23 mouse cellular contexts compared by ENCODE assay signal in genomic region chr16:76292656-76293055, GRCm38 (mm10).
DNase-seq lines count a peak whose midpoint lies in the region; ATAC-seq and TF ChIP-seq lines count a peak whose summit lies in the region.
"Had no signal": no experiment of that assay in that cellular context is flagged by ENCODE, and none has a peak within 500 bp of the region (broad histone marks: within the 10 kb centered on the region; RNA-seq: fewer than 3 reads in every experiment).

No protein-coding gene starts in this region.

- ATAC-seq in liver, embryonic 12.5 days, result no peak
- no peak for ATAC-seq in liver, embryonic 11.5 days (replicated peaks; ENCODE audit: low FRiP score)
- ATAC-seq: forebrain, embryonic 13.5 days; hindbrain, postnatal 0 days had no signal

- H3K27ac ChIP-seq in heart, embryonic 10.5 days, result no peak overlapping the region
- H3K27ac ChIP-seq in liver, embryonic 12.5 days, result peak overlapping the region; percentile 90; the same call in 1 of the 2 replicates
- no peak overlapping the region for H3K27ac ChIP-seq in liver, embryonic 11.5 days (ENCODE audit: low read depth, low read length)
- no peak overlapping the region for H3K27ac ChIP-seq in testis, adult 2 months (ENCODE audit: control insufficient read depth, insufficient read depth, low read depth, low read length)
- H3K27ac ChIP-seq: embryonic facial prominence, embryonic 13.5 days; forebrain, embryonic 13.5 days; gastrocnemius, adult 2 months; heart, embryonic 15.5 days; hindbrain, embryonic 13.5 days; hindbrain, postnatal 0 days had no signal

- no peaks in the 10 kb centered on the region for H3K9me3 ChIP-seq in heart, embryonic 10.5 days
- H3K9me3 ChIP-seq in liver, embryonic 12.5 days (replicated peaks), result no peaks in the 10 kb centered on the region
- H3K9me3 ChIP-seq in liver, embryonic 11.5 days (ENCODE audit: control insufficient read depth, low read length), result no peaks in the 10 kb centered on the region
- H3K9me3 ChIP-seq: embryonic facial prominence, embryonic 13.5 days; forebrain, embryonic 13.5 days; G1E; heart, embryonic 15.5 days; hindbrain, embryonic 13.5 days had no signal

- H3K36me3 ChIP-seq in heart, embryonic 10.5 days, result peaks cover 38% of the 10 kb centered on the region
- peaks cover 70% of the 10 kb centered on the region for H3K36me3 ChIP-seq in liver, embryonic 12.5 days
- H3K36me3 ChIP-seq in liver, embryonic 11.5 days (ENCODE audit: control insufficient read depth, insufficient read depth, low read length), result peaks cover 24% of the 10 kb centered on the region
- H3K36me3 ChIP-seq in testis, adult 2 months (ENCODE audit: control insufficient read depth, insufficient read depth, low read length), result no peaks in the 10 kb centered on the region

- DNase-seq in heart, adult 11 months, result peak; percentile 91
- no peak for DNase-seq in heart, embryonic 10.5 days (ENCODE audit: low spot score)
- no peak for DNase-seq in liver, embryonic 11.5 days (ENCODE audit: low spot score)
- no peak for DNase-seq in testis, postnatal 10 days (ENCODE audit: low spot score)
- peak; percentile 10 for DNase-seq in testis, postnatal 14 days (ENCODE audit: low spot score)
- no peak for DNase-seq in spleen, postnatal 14 days (ENCODE audit: low spot score in 2 of 2)
- DNase-seq: adrenal gland, postnatal 14 days; cerebellum, adult 11-12 months; cerebellum, adult 9-10 months; cerebellum, postnatal 25 days; gastrocnemius, adult 2 months; gastrocnemius, postnatal 36 days; heart, adult 18-20 months; heart, postnatal 14 days had no signal

- WGBS in heart, embryonic 10.5 days, result 87% methylated on average over 15 of the region's 15 CpGs
- 87% methylated on average over 15 of the region's 15 CpGs for WGBS in liver, embryonic 12.5 days (ENCODE audit: insufficient replicate concordance)
- 92% methylated on average over 15 of the region's 15 CpGs for WGBS in liver, embryonic 11.5 days

- H3K4me2 ChIP-seq in liver, embryonic 12.5 days, result no peak overlapping the region
- H3K4me2 ChIP-seq in liver, embryonic 11.5 days, result no peak overlapping the region
- H3K4me2 ChIP-seq: embryonic facial prominence, embryonic 13.5 days; forebrain, embryonic 13.5 days; heart, embryonic 11.5 days; heart, embryonic 15.5 days; hindbrain, embryonic 13.5 days had no signal

- peaks cover 31% of the 10 kb centered on the region for H3K4me1 ChIP-seq in heart, embryonic 10.5 days
- H3K4me1 ChIP-seq in liver, embryonic 12.5 days, result peaks cover 38% of the 10 kb centered on the region
- H3K4me1 ChIP-seq in liver, embryonic 11.5 days (replicated peaks; ENCODE audit: control insufficient read depth, insufficient read depth, low read length), result peaks cover 18% of the 10 kb centered on the region
- peaks cover 23% of the 10 kb centered on the region for H3K4me1 ChIP-seq in testis, adult 2 months (ENCODE audit: control insufficient read depth, insufficient read depth, low read length)
- H3K4me1 ChIP-seq: embryonic facial prominence, embryonic 13.5 days; forebrain, embryonic 13.5 days had no signal

- no peak overlapping the region for H3K4me3 ChIP-seq in heart, embryonic 10.5 days
- H3K4me3 ChIP-seq in liver, embryonic 12.5 days, result no peak overlapping the region
- H3K4me3 ChIP-seq in liver, embryonic 11.5 days (ENCODE audit: low read depth, low read length), result no peak overlapping the region
- H3K4me3 ChIP-seq in testis, adult 2 months (ENCODE audit: control insufficient read depth, low read depth, low read length), result peak overlapping the region; percentile 73
- H3K4me3 ChIP-seq: embryonic facial prominence, embryonic 13.5 days; forebrain, embryonic 13.5 days; gastrocnemius, adult 2 months; heart, embryonic 15.5 days; hindbrain, embryonic 13.5 days had no signal

- H3K9ac ChIP-seq in liver, embryonic 12.5 days, result no peak overlapping the region
- no peak overlapping the region for H3K9ac ChIP-seq in liver, embryonic 11.5 days (ENCODE audit: low read depth, low read length)
- H3K9ac ChIP-seq: embryonic facial prominence, embryonic 13.5 days; forebrain, embryonic 13.5 days; heart, embryonic 15.5 days; hindbrain, embryonic 13.5 days had no signal

- no peak for TF ChIP-seq POLR2A in testis, adult 2 months (IDR thresholded peaks at IDR 0.05; ENCODE audit: control insufficient read depth, low read depth, low read length)

- H3K27me3 ChIP-seq in heart, embryonic 10.5 days (ENCODE audit: insufficient read depth, poor library complexity, severe bottlenecking), result 0 out of 2 replicates have a peak, but pooled peaks cover 4% of the 10 kb centered on the region
- H3K27me3 ChIP-seq in liver, embryonic 12.5 days (replicated peaks), result no peaks in the 10 kb centered on the region
- no peaks in the 10 kb centered on the region for H3K27me3 ChIP-seq in liver, embryonic 11.5 days (replicated peaks; ENCODE audit: control insufficient read depth, insufficient read depth, low read length)
- H3K27me3 ChIP-seq in testis, adult 2 months (ENCODE audit: control insufficient read depth, insufficient read depth, low read length), result no peaks in the 10 kb centered on the region
- H3K27me3 ChIP-seq: embryonic facial prominence, embryonic 13.5 days; forebrain, embryonic 13.5 days; heart, embryonic 15.5 days; hindbrain, embryonic 13.5 days had no signal

- TF ChIP-seq CTCF in testis, adult 2 months (IDR thresholded peaks at IDR 0.05; ENCODE audit: control insufficient read depth, insufficient read depth, insufficient replicate concordance, low read depth, low read length), result no peak

Comparison
In these comparisons a context has a peak if more than half of its experiments do, and no peak if none do; other contexts are left out.
1. DNase-seq: peak in heart, adult 11 months (single experiment) and testis, postnatal 14 days (single experiment); none in heart, embryonic 10.5 days (single experiment), liver, embryonic 11.5 days (single experiment), testis, postnatal 10 days (single experiment) and spleen, postnatal 14 days (0 of 2).